Comparison of ENCODE assay signal across 10 mouse cellular contexts in the genomic region with DNA sequence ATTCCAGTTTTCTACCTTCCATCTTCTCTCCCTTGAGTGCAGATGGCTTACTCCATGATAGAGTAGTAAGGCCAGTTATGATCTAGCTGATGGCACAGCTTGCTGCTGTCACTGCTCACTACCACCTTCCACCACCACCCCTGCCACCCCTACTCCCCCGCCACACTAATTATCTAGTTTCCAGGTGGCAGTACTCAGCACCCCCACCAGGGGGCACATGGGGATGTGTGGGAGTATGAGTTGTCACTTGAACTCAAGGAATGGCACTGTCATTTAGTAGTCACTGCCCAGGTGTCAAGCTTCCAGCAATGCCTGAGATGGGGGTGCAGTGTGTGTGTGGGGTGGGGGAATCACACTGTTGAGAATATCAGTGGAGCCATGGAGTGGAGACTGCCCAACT. TPM values are rescaled to one million over a fixed set of nuclear protein-coding genes. Genes with fewer than 3 reads are reported as not detected.
DNase-seq lines count a peak whose midpoint lies in the region; ATAC-seq and TF ChIP-seq lines count a peak whose summit lies in the region.
"Had no signal": no experiment of that assay in that cellular context is flagged by ENCODE, and none has a peak within 500 bp of the region (broad histone marks: within the 10 kb centered on the region; RNA-seq: fewer than 3 reads in every experiment).

No protein-coding gene starts in this region.

- no peaks in the 10 kb centered on the region for H3K4me1 ChIP-seq in MEL (ENCODE audit: control insufficient read depth in 1 of 2, insufficient read depth in 2 of 2, low read length in 2 of 2)
- H3K4me1 ChIP-seq in spleen, adult 2 months (ENCODE audit: control insufficient read depth, insufficient read depth, insufficient read length): no peaks in the 10 kb centered on the region
- H3K4me1 ChIP-seq: heart, embryonic 13.5 days had no signal

- TF ChIP-seq EP300 in MEL (IDR thresholded peaks at IDR 0.05; ENCODE audit: low read depth in 1 of 2, low read length in 2 of 2): no peak

- H3K27ac ChIP-seq in MEL (ENCODE audit: control insufficient read depth, low read depth, low read length): no peak overlapping the region
- H3K27ac ChIP-seq in spleen, adult 2 months (ENCODE audit: insufficient read depth, low read length): no peak overlapping the region
- H3K27ac ChIP-seq: heart, embryonic 13.5 days had no signal

- no peak for TF ChIP-seq POLR2A in MEL (IDR thresholded peaks at IDR 0.05; ENCODE audit: control insufficient read depth in 1 of 2, insufficient read depth in 1 of 2, low read depth in 1 of 2, low read length in 2 of 2, poor library complexity in 1 of 2)
- TF ChIP-seq POLR2A in brain, embryonic 14.5 days (IDR thresholded peaks at IDR 0.05; ENCODE audit: borderline replicate concordance, extremely low read depth, insufficient read depth, insufficient read length, poor library complexity, severe bottlenecking): no peak
- TF ChIP-seq POLR2A in spleen, adult 2 months (IDR thresholded peaks at IDR 0.05; ENCODE audit: low read depth, low read length): no peak

- intact Hi-C loops in left cerebral cortex, postnatal 4 days (cut with DNase I): no loop called here

- peak; percentile 61 to 64 (median 61) for TF ChIP-seq CTCF in MEL (IDR thresholded peaks at IDR 0.05 in 2 of 3, conservative IDR thresholded peaks at IDR 0.05 in 1 of 3; ENCODE audit: control insufficient read depth in 1 of 3, insufficient read depth in 1 of 3, low read depth in 2 of 3, low read length in 3 of 3, poor library complexity in 1 of 3, severe bottlenecking in 1 of 3)
- peak; percentile 73 for TF ChIP-seq CTCF in brain, embryonic 14.5 days (IDR thresholded peaks at IDR 0.05; ENCODE audit: borderline replicate concordance, extremely low read depth, insufficient read depth, insufficient read length)
- TF ChIP-seq CTCF in spleen, adult 2 months (IDR thresholded peaks at IDR 0.05; ENCODE audit: extremely low read depth, insufficient read depth, insufficient read length, insufficient replicate concordance): peak; percentile 56; the same call in 1 of the 2 replicates

- 0% methylated on average over 1 of the region's 1 CpGs for WGBS in spleen, adult 2 months

- H3K4me3 ChIP-seq in MEL (ENCODE audit: control insufficient read depth in 1 of 2, insufficient read depth in 1 of 2, low read depth in 2 of 2, low read length in 2 of 2): no peak overlapping the region
- H3K4me3 ChIP-seq in spleen, adult 2 months (ENCODE audit: extremely low read depth, insufficient read depth, insufficient read length): no peak overlapping the region
- H3K4me3 ChIP-seq: heart, embryonic 13.5 days; myocyte had no signal

- no peaks in the 10 kb centered on the region for H3K9me3 ChIP-seq in MEL (replicated peaks; ENCODE audit: insufficient read depth, low read length)
- H3K9me3 ChIP-seq: heart, embryonic 13.5 days had no signal

- H3K79me2 ChIP-seq in MEL (ENCODE audit: control insufficient read depth, insufficient read depth, low read length, poor library complexity): no peaks in the 10 kb centered on the region

- no peak overlapping the region for H3K9ac ChIP-seq in MEL (ENCODE audit: control insufficient read depth, low read depth, low read length, poor library complexity, severe bottlenecking)
- H3K9ac ChIP-seq: heart, embryonic 13.5 days had no signal

- TF ChIP-seq RAD21 in MEL (IDR thresholded peaks at IDR 0.05; ENCODE audit: low read depth, low read length): peak; percentile 22; the same call in 1 of the 2 replicates

- ATAC-seq in granulocyte monocyte progenitor cell, adult 5-6 weeks (replicated peaks; ENCODE audit: poor library complexity, severe bottlenecking): peak; percentile 76
- no peak for ATAC-seq in erythroid progenitor cell, adult 5-6 weeks (replicated peaks; ENCODE audit: low FRiP score, poor library complexity, severe bottlenecking)

- no peaks in the 10 kb centered on the region for H3K27me3 ChIP-seq in MEL (ENCODE audit: control insufficient read depth in 1 of 2, insufficient read depth in 2 of 2, low read length in 2 of 2)
- no peaks in the 10 kb centered on the region for H3K27me3 ChIP-seq in spleen, adult 2 months (ENCODE audit: control insufficient read depth, insufficient read depth, low read length)

- H3K36me3 ChIP-seq in MEL (ENCODE audit: control insufficient read depth in 1 of 2, insufficient read depth in 2 of 2, low read length in 2 of 2): no peaks in the 10 kb centered on the region
- no peaks in the 10 kb centered on the region for H3K36me3 ChIP-seq in spleen, adult 2 months (ENCODE audit: control insufficient read depth, insufficient read depth, low read length)
- H3K36me3 ChIP-seq: heart, embryonic 13.5 days had no signal

- DNase-seq in left cerebral cortex, postnatal 4 days: peak; percentile 79
- DNase-seq in left cerebral cortex, adult 11 months (ENCODE audit: low spot score): no peak
- DNase-seq in MEL (ENCODE audit: low read depth, low spot score): peak; percentile 38
- DNase-seq in brain, embryonic 14.5 days (ENCODE audit: low read depth): no peak
- peak; percentile 51 to 71 for DNase-seq in lung, adult 18-20 months
- DNase-seq in spleen, adult 2 months (ENCODE audit: low read depth in 1 of 2, low spot score in 2 of 2): peak in 1 of 2 experiments; percentile 43

TF ChIP-seq in MEL, 35 proteins besides CTCF, POLR2A, EP300 and RAD21:
- no peak for TF ChIP-seq POLR2AphosphoS5 (IDR thresholded peaks at IDR 0.05; ENCODE audit: borderline replicate concordance, low read depth, low read length)
- peak; percentile 59 for TF ChIP-seq SMC3 (IDR thresholded peaks at IDR 0.05; ENCODE audit: low read depth, low read length)

RNA-seq across cellular contexts. Expression of a gene that starts 25.4 kb away (rescaled TPM):
- not detected for total RNA-seq in left cerebral cortex, postnatal 4 days (2021)
- total RNA-seq in MEL (2012; rRNA removed): not detected in 2 replicates
- polyA plus RNA-seq in MEL (2012; ENCODE audit: insufficient read depth in 1 of 2, insufficient read length in 2 of 2, low read depth in 1 of 2, low replicate concordance in 2 of 2, missing spikeins in 1 of 2): not detected
- polyA plus RNA-seq in brain, embryonic 14.5 days (2012; rRNA removed): 0.05 TPM in 1 of 2 replicates, not detected in the other
- not detected in 2 replicates for total RNA-seq in granulocyte monocyte progenitor cell, adult 5-6 weeks (2014; fragmentation: Nextera tagmentation)
- total RNA-seq in granulocyte monocyte progenitor cell, adult 5-6 weeks (2017): not detected in 2 replicates
- polyA plus RNA-seq in spleen, adult 2 months (2012; rRNA removed): not detected in 2 replicates
- not detected in 2 replicates for total RNA-seq in erythroid progenitor cell, adult 5-6 weeks (2015; ENCODE audit: low replicate concordance)
- not detected in 2 replicates for total RNA-seq in erythroid progenitor cell, adult 5-6 weeks (2017; ENCODE audit: low replicate concordance)
- polyA plus RNA-seq: heart, embryonic 13.5 days; myocyte had no signal

Comparison
In these comparisons a context has a peak if more than half of its experiments do, and no peak if none do; other contexts are left out.
1. DNase-seq: peak in left cerebral cortex, postnatal 4 days (single experiment), MEL (single experiment) and lung, adult 18-20 months (2 of 2); none in left cerebral cortex, adult 11 months (single experiment) and brain, embryonic 14.5 days (single experiment).
2. Peak in every context shown above with its lines, with median percentiles within 50 percentile points of each other: CTCF ChIP-seq.